ENCODE assay signal across 18 mouse cellular contexts in the genomic region with DNA sequence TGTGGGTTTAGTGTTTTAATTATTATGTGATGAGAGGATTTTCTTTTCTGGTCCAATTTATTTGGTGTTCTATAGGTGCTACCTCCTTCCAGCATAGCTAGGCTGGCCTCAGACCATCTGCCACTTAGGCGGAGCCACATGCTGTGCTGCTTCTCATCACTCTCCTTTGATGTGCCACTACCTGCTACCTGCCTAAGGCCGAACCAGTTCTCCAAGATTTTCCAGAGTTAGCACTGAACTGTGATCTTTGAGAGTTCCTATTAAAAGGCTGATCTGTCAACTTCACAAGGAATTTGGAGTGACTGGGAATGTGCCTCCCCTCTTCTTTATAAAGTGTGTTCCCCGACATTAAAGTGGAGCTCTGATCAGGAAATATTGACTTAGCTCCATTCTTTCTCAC.
"Had no signal": no experiment of that assay in that cellular context is flagged by ENCODE, and none has a peak within 500 bp of the region (broad histone marks: within the 10 kb centered on the region; RNA-seq: fewer than 3 reads in every experiment).

No protein-coding gene starts in this region.

- H3K9me3 ChIP-seq: liver, embryonic 12.5 days; lung, embryonic 15.5 days; midbrain, embryonic 10.5 days; midbrain, embryonic 12.5 days; neural tube, embryonic 13.5 days; neural tube, embryonic 15.5 days had no signal

- H3K36me3 ChIP-seq: liver, embryonic 12.5 days; lung, embryonic 15.5 days; midbrain, embryonic 10.5 days; midbrain, embryonic 12.5 days; neural tube, embryonic 13.5 days; neural tube, embryonic 15.5 days had no signal

- H3K27me3 ChIP-seq: liver, embryonic 12.5 days; lung, embryonic 15.5 days; midbrain, embryonic 12.5 days; neural tube, embryonic 13.5 days; neural tube, embryonic 15.5 days had no signal

- H3K4me2 ChIP-seq: liver, embryonic 12.5 days; lung, embryonic 15.5 days; midbrain, embryonic 12.5 days; neural tube, embryonic 13.5 days; neural tube, embryonic 15.5 days had no signal

- DNase-seq: midbrain, embryonic 14.5 days; retina, postnatal 1 day; right cerebral cortex, adult 18-20 months; right cerebral cortex, postnatal 25 days; right cerebral cortex, postnatal 4 days; spleen, adult 18-20 months; thymus, adult 18-20 months; thymus, postnatal 14 days; thymus, postnatal 36 days had no signal

- H3K9ac ChIP-seq: liver, embryonic 12.5 days; liver, embryonic 14.5 days; lung, embryonic 15.5 days; midbrain, embryonic 12.5 days; neural tube, embryonic 13.5 days; neural tube, embryonic 15.5 days had no signal

- H3K27ac ChIP-seq: liver, embryonic 12.5 days; liver, embryonic 14.5 days; lung, embryonic 15.5 days; midbrain, embryonic 10.5 days; midbrain, embryonic 12.5 days; neural tube, embryonic 13.5 days; neural tube, embryonic 15.5 days had no signal

- ATAC-seq: liver, embryonic 12.5 days; midbrain, embryonic 16.5 days had no signal

- H3K4me1 ChIP-seq: liver, embryonic 12.5 days; lung, embryonic 15.5 days; midbrain, embryonic 10.5 days; midbrain, embryonic 12.5 days; neural tube, embryonic 13.5 days; neural tube, embryonic 15.5 days had no signal

- H3K4me3 ChIP-seq: liver, embryonic 12.5 days; lung, embryonic 15.5 days; midbrain, embryonic 10.5 days; midbrain, embryonic 12.5 days; myocyte; neural tube, embryonic 13.5 days; neural tube, embryonic 15.5 days had no signal
